Mouse (Mus musculus): ENCODE results near the gene Trnp1. TPM values are rescaled to one million over a fixed set of nuclear protein-coding genes. Genes with fewer than 3 reads are reported as not detected.

Gene Trnp1
- polyA plus RNA-seq, 1 experiment from 2014 or later = 1.5 TPM

DNA sequence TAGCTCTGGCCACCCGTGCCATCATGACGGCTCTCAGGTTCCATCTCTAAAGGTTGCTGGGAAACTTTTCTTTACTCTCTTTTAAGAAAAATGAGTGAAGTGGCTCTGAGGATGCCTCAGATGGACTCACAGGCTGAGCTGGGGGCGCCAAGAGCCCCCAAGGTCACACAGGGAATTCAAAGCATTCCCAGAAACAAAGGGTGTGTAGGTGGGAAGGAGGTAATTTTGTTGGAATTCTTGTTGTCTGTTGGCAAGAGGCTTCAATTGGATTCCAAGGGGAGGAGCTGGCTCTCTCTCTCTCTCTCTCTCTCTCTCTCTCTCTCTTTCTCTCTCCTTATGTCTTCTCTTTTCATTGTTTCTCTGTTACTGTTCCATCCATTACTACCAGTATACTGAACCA lies 56.2 kb downstream of the Trnp1 start:
- H3K27me3 ChIP-seq (ENCODE audit: control insufficient read depth, insufficient read depth, low read length) = no peaks in the 10 kb centered on the region
- H3K4me3 ChIP-seq (ENCODE audit: low read depth, low read length) = no peak overlapping the region
- H3K27ac ChIP-seq (ENCODE audit: low read depth, low read length) = no peak overlapping the region
- WGBS = 40% methylated on average over 3 of the region's 3 CpGs
- no peak overlapping the region for H3K9ac ChIP-seq (ENCODE audit: low read length)
- H3K4me2 ChIP-seq = no peak overlapping the region
- DNase-seq (ENCODE audit: low spot score, missing footprints) = no peak
- no peaks in the 10 kb centered on the region for H3K9me3 ChIP-seq (ENCODE audit: control insufficient read depth, low read length)
- peaks cover 15% of the 10 kb centered on the region for H3K4me1 ChIP-seq (ENCODE audit: control insufficient read depth, insufficient read depth, low read length)
- ATAC-seq (ENCODE audit: low FRiP score) = no peak
- no peaks in the 10 kb centered on the region for H3K36me3 ChIP-seq (ENCODE audit: control insufficient read depth, insufficient read depth, low read length)

Other genes with a start within 250 kb of the Trnp1 start
- gene Sytl1, start 235.4 kb downstream of the Trnp1 start, polyA plus RNA-seq (2014; fragmentation: Nextera tagmentation; extraction: Ambion mirVana) = 0.37 and 0.83 TPM in 2 replicates
- 71.2 and 82.0 TPM in 2 replicates for gene Tmem222, start 220.8 kb downstream of the Trnp1 start, polyA plus RNA-seq (2014; fragmentation: Nextera tagmentation; extraction: Ambion mirVana)
- gene Wdtc1, start 145.1 kb downstream of the Trnp1 start, polyA plus RNA-seq (2014; fragmentation: Nextera tagmentation; extraction: Ambion mirVana) = 21.0 and 22.2 TPM in 2 replicates
- 4.6 and 5.6 TPM in 2 replicates for gene Slc9a1, start 128.8 kb downstream of the Trnp1 start, polyA plus RNA-seq (2014; fragmentation: Nextera tagmentation; extraction: Ambion mirVana)
- 0.22 and 0.53 TPM in 2 replicates for gene Tent5b, start 18.4 kb downstream of the Trnp1 start, polyA plus RNA-seq (2014; fragmentation: Nextera tagmentation; extraction: Ambion mirVana)
- 0.15 and 0.51 TPM in 2 replicates for gene Kdf1, start 20.4 kb upstream of the Trnp1 start, polyA plus RNA-seq (2014; fragmentation: Nextera tagmentation; extraction: Ambion mirVana)
- 330 and 336 TPM in 2 replicates for gene Nudc, start 47.4 kb upstream of the Trnp1 start, polyA plus RNA-seq (2014; fragmentation: Nextera tagmentation; extraction: Ambion mirVana)
- not detected in 2 replicates for gene Nr0b2, start 54.8 kb upstream of the Trnp1 start, polyA plus RNA-seq (2014; fragmentation: Nextera tagmentation; extraction: Ambion mirVana)
- gene Gpatch3, start 76.2 kb upstream of the Trnp1 start, polyA plus RNA-seq (2014; fragmentation: Nextera tagmentation; extraction: Ambion mirVana) = 6.8 and 7.8 TPM in 2 replicates
- 24.2 and 28.6 TPM in 2 replicates for gene Gpn2, start 85.8 kb upstream of the Trnp1 start, polyA plus RNA-seq (2014; fragmentation: Nextera tagmentation; extraction: Ambion mirVana)
- 6.0 and 7.8 TPM in 2 replicates for gene Sfn, start 103.6 kb upstream of the Trnp1 start, polyA plus RNA-seq (2014; fragmentation: Nextera tagmentation; extraction: Ambion mirVana)
- gene Zdhhc18, start 151.6 kb upstream of the Trnp1 start, polyA plus RNA-seq (2014; fragmentation: Nextera tagmentation; extraction: Ambion mirVana) = 1.8 and 3.5 TPM in 2 replicates
- gene Pigv, start 174.1 kb upstream of the Trnp1 start, polyA plus RNA-seq (2014; fragmentation: Nextera tagmentation; extraction: Ambion mirVana) = 9.6 and 12.4 TPM in 2 replicates